Mouse (Mus musculus) kidney, embryonic 16.5 days (tissue): Measurements from ENCODE around the gene Itgb1bp1. TPM values are rescaled to one million over a fixed set of nuclear protein-coding genes. Genes with fewer than 3 reads are reported as not detected.

Source experiments
- ATAC-seq: fragments of 200-750 bp; cut with Nextera tagmentation; 2 replicates; pipeline ENCODE4 v1.8.0; 2017; ENCODE audit warnings: moderate TSS enrichment; ENCODE audit not compliant: low FRiP score, low TSS enrichment
- H3K27ac ChIP-seq: fragments of 300-500 bp; sonication (generic); 2 replicates; pipeline ENCODE4 v1.5.1; 2014; ENCODE audit warnings: low read length
- H3K27me3 ChIP-seq: fragments of 300-500 bp; sonication (generic); 2 replicates; pipeline ENCODE4 v1.6.1; 2014; ENCODE audit warnings: low read length, control low read depth, mixed read lengths; ENCODE audit not compliant: insufficient read depth
- H3K36me3 ChIP-seq: fragments of 300-500 bp; sonication (generic); 2 replicates; pipeline ENCODE4 v1.6.1; 2014; ENCODE audit warnings: low read length, control low read depth, mixed read lengths; ENCODE audit not compliant: insufficient read depth
- H3K4me1 ChIP-seq: fragments of 300-500 bp; sonication (generic); 2 replicates; pipeline ENCODE4 v1.6.1; 2014; ENCODE audit warnings: low read length, control low read depth, mixed read lengths; ENCODE audit not compliant: insufficient read depth
- H3K4me2 ChIP-seq: fragments of 300-500 bp; sonication (generic); replicated peaks from 2 replicates; pipeline ENCODE4 v1.6.1; 2014; ENCODE audit warnings: low read depth, low read length
- H3K4me3 ChIP-seq: fragments of 300-500 bp; sonication (generic); 2 replicates; pipeline ENCODE4 v1.5.1; 2014; ENCODE audit warnings: mild to moderate bottlenecking, low read length
- H3K9ac ChIP-seq: fragments of 300-500 bp; sonication (generic); replicated peaks from 2 replicates; pipeline ENCODE4 v1.6.1; 2014; ENCODE audit warnings: low read length
- H3K9me3 ChIP-seq: fragments of 300-500 bp; sonication (generic); 2 replicates; pipeline ENCODE4 v1.6.1; 2016; ENCODE audit warnings: low read length, control low read depth
- WGBS: fragments of 180-500 bp; shearing (Covaris S2); extraction: QIAGEN DNeasy Blood & Tissue Kit; methylation state at CpG from one replicate; pipeline ENCODE4 v1.1.7; 2014; 5-methylcytosine and 5-hydroxymethylcytosine counted together
- polyA plus RNA-seq: library from polyadenylated mRNA; unstranded; fragments of >200 nt; fragmentation: Nextera tagmentation; extraction: Ambion mirVana; gene quantifications from 2 replicates; pipeline ENCODE4 v1.2.1, GENCODE M21; 2015

The Itgb1bp1 gene
- polyA plus RNA-seq, 1 experiment from 2014 or later, result 46.9 TPM

DNA sequence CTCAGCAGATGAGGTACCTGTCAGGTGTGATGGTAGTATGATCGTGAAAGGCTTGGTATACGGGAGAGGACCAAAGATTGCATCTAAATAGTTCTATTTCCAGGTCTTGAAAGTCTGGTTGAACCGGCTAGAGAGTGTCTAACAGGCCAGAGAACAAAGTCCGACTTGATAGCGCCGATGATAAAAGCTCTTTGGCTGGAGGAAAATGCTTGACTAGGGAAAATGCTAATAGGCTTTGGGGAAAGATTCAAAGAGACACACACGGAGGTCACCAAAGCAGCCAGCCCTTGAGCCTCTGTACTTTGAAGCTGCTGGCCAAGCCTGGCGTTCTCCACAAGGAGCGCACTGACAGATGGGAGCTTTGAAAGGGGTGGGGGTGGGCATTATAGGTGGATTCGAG, 76.8 kb downstream of the Itgb1bp1 start:
- WGBS, result 76% methylated on average over 10 of the region's 10 CpGs
- peaks cover 27% of the 10 kb centered on the region for H3K4me1 ChIP-seq
- H3K27ac ChIP-seq, result peak overlapping the region; percentile 16; the same call in 1 of the 2 replicates
- H3K36me3 ChIP-seq, result peaks cover 6% of the 10 kb centered on the region
- no peaks in the 10 kb centered on the region for H3K9me3 ChIP-seq
- no peak for ATAC-seq
- H3K9ac ChIP-seq, result no peak overlapping the region
- no peaks in the 10 kb centered on the region for H3K27me3 ChIP-seq
- H3K4me2 ChIP-seq, result no peak overlapping the region
- H3K4me3 ChIP-seq, result no peak overlapping the region

DNA sequence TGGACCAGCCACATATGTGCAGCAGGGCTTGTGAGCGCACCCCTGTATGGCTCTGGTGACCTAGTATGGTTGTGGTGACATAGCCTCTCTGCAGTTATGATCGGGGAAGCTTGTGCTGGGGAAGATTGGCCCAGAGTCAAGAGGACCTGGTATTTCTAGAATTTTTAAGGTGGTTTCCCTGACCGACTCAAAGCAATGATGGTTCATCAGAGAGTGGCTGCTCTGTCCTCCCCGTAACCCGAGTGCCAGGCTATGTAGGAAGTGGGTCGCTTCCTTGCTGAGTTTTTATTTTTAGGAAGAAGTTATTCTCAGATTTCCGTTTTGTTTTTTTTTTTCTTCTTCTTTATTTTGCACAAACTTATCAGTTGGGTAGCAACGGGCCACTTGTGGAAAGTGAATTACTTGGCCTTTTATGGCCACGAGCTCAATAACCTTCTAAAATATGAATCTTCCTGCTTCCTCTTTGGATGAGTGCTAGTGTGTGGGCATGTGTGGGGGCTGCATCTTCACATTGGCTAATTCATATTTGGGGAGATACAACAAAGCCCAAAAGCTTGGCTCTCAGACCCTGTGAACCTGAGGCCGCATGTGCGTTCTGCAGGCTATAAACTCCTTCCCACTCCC, 77.8 kb downstream of the Itgb1bp1 start:
- Histone ChIP-seq H3K4me2 (no peak overlapping the region), H3K27ac (no peak overlapping the region), H3K4me3 (no peak overlapping the region), H3K4me1 (peaks cover 33% of the 10 kb centered on the region), H3K9me3 (no peaks in the 10 kb centered on the region), H3K9ac (no peak overlapping the region), H3K36me3 (peaks cover 6% of the 10 kb centered on the region), H3K27me3 (no peaks in the 10 kb centered on the region)
- no peak for ATAC-seq
- WGBS, result 60% methylated on average over 11 of the region's 11 CpGs

DNA sequence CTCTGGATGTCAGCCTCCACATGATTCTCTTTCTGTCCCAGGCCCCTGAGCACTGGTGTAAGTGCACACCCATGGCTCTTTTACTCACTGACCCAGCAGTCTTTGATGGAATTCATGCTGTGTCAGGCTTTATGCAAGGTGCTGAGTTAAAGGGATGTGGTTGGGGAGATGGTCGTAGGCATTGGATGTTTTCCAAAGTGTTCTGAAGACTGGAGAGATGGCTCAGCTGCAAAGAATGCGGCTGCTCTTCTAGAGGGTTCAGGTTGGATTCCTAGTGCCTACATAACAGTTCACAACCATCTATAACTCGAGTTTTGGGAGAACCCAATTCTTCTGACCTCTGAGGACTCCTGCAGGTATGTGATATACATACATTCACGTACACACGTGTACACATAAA, 78.7 kb downstream of the Itgb1bp1 start:
- no peak for ATAC-seq
- Histone ChIP-seq H3K27ac (no peak overlapping the region), H3K4me3 (no peak overlapping the region), H3K9me3 (no peaks in the 10 kb centered on the region), H3K4me2 (no peak overlapping the region), H3K4me1 (peaks cover 35% of the 10 kb centered on the region), H3K9ac (no peak overlapping the region), H3K27me3 (no peaks in the 10 kb centered on the region), H3K36me3 (peaks cover 6% of the 10 kb centered on the region)
- 83% methylated on average over 5 of the region's 5 CpGs for WGBS

DNA sequence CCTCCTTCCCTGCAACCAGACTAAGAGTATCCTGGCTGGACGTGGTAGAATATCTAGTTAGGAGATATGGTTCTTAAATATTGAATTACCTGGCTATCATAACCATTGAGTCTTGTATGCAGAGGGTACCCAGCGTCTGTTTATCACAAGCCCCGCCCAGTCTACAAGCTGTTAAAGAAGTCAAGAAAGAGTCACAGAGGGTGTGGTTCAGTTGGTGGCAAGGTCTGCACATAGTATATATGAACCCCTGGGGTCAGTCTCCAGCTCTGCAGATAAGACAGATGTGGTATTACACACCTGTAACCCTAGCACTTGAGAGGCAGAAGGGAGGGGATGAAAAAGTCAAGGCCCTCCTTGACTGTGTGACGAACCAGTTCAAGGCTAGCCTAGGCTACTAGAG, 80.3 kb downstream of the Itgb1bp1 start:
- ATAC-seq, result no peak
- Histone ChIP-seq H3K4me3 (no peak overlapping the region), H3K9ac (no peak overlapping the region), H3K4me1 (peaks cover 35% of the 10 kb centered on the region), H3K9me3 (no peaks in the 10 kb centered on the region), H3K36me3 (peaks cover 6% of the 10 kb centered on the region), H3K27ac (no peak overlapping the region), H3K27me3 (no peaks in the 10 kb centered on the region), H3K4me2 (no peak overlapping the region)
- 94% methylated on average over 4 of the region's 4 CpGs for WGBS

DNA sequence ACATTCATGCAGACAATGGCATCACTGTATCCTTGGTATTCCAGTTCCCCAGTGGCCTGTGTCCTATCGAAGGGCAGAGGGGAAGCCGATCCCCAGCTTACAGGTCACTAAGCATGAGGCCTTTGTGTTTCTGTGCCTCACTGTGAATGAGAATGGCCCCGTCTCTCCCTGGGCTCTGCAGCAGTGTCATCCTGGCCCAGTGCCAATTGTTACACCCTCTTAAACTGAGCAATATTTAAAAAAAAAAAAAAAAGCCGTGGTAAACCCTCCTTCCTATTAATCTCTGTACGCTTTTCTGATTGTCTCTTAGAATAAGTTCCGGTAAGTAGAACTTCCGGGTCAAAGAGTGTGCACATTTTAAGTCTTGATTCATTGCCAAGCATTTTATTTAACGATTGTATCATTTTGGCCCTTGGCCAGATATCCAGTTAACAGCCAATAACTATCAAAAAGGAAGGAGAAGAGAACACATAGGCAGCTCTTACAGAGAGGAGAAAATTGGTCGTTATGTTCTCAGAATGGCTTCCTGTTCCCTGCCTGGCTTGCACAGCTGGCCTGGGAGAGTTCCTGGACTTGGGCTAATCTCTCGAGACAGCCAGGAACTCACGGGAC, 81.3 kb downstream of the Itgb1bp1 start:
- H3K27me3 ChIP-seq, result no peaks in the 10 kb centered on the region
- no peak overlapping the region for H3K4me2 ChIP-seq
- peak; percentile 62; the same call in 1 of the 2 replicates for ATAC-seq
- H3K4me1 ChIP-seq, result peaks cover 35% of the 10 kb centered on the region
- H3K36me3 ChIP-seq, result peaks cover 6% of the 10 kb centered on the region
- H3K27ac ChIP-seq, result peak overlapping the region; percentile 58
- no peak overlapping the region for H3K9ac ChIP-seq
- H3K4me3 ChIP-seq, result no peak overlapping the region
- 37% methylated on average over 11 of the region's 11 CpGs for WGBS
- no peaks in the 10 kb centered on the region for H3K9me3 ChIP-seq

DNA sequence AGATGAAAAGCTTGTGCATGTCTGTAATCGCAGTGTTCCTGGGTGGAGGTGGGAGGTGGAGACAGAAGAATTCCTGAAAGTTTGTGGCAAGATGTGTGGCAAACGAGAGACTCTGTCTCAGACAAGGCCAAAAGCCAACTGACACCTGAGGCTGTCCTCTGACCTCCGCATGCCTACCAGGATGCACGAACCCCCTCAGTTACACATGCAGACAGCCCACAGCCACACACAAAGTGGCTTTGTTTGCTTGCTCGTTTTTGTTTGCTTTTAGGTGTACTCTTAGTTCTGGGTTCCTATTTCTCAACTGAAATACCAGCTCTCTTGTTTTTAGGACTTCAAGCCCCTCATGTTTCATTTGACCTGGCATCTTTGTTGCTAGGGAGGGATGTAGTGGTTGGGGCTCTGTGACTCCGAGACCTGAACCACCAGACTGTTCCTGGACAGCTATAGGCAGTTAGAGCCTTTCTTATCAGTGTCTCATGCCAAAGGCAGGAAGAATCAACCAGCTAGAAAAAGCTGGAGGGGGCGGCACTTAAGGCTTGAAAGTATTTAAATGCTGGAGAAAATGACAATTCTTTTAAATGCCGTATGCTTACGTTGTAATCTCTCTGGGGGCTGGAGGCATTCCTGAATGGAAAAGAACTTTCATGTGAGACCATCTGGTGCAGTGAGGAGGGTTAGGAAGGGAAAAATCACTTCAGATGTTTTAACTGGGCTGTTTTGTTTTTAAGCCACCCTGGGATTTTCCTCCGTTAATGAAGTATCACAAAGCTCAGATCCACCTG, 84.4 kb downstream of the Itgb1bp1 start:
- Histone ChIP-seq H3K9ac (no peak overlapping the region), H3K4me3 (no peak overlapping the region), H3K27ac (no peak overlapping the region), H3K9me3 (no peaks in the 10 kb centered on the region), H3K27me3 (no peaks in the 10 kb centered on the region), H3K4me1 (peaks cover 27% of the 10 kb centered on the region), H3K36me3 (peaks cover 6% of the 10 kb centered on the region; the same call in 1 of the 2 replicates), H3K4me2 (no peak overlapping the region)
- 71% methylated on average over 10 of the region's 10 CpGs for WGBS
- ATAC-seq, result no peak

DNA sequence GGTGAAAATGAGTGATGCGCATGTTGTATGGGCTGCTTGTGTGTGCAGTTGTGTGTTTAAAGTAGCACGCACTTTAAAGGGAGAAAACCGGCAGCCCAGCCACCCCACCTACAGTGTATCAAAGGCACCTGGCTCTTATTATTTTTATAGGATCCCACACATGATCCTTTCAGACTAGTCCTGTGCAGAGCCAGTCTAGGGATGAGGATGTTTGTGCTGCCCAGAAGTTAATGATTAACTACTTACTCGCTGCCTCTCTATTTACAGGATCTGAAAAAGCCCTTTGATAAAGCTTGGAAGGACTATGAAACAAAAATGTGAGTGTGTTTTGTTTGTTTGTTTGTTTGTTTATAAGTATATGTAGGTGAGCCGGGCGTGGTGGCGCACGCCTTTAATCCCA, 85.5 kb downstream of the Itgb1bp1 start:
- ATAC-seq, result peak; percentile 53; the same call in 1 of the 2 replicates
- WGBS, result 80% methylated on average over 8 of the region's 8 CpGs
- Histone ChIP-seq H3K4me1 (peaks cover 26% of the 10 kb centered on the region), H3K4me3 (no peak overlapping the region), H3K9me3 (no peaks in the 10 kb centered on the region), H3K27ac (no peak overlapping the region), H3K4me2 (no peak overlapping the region), H3K9ac (no peak overlapping the region), H3K27me3 (no peaks in the 10 kb centered on the region), H3K36me3 (no peaks in the 10 kb centered on the region)

DNA sequence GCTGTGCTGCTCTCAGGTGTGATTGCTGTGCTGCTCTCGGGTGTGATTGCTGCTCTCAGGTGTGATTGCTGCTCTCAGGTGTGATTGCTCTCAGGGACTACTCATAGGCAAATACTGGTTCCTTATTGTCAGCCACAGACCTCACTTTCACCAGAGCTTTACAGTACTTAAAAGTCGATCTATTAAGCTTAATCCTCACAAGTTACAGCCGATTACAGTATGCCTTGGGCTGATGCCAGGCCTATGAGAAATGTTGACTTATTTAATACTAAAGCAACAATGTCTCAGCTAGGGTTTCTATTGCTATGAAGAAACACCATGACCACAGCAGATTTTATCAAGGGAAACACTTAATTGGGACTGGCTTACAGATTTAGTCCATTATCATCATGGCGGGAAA, 89.7 kb downstream of the Itgb1bp1 start:
- ATAC-seq, result no peak
- 85% methylated on average over 4 of the region's 4 CpGs for WGBS

DNA sequence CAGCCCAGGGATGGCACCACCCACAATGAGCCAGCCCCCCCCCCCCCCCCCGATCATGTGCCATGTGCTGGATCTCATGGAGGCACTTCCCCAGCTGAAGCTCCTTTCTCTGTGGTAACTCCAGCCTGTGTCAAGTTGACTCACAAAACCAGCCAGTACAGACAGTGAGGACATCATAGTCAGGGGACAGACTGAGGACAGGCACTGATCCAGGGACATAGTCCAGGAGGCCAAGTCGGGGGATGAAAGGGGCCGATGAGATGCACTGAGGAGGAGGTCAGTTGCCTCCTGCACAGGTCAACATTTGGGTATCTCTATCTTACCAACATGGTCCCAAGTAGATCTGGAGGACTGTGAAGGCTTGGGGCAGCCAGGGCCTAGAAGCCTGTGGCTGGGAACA, 90.6 kb downstream of the Itgb1bp1 start:
- H3K4me3 ChIP-seq, result no peak overlapping the region
- no peak overlapping the region for H3K4me2 ChIP-seq
- WGBS, result 87% methylated on average over 3 of the region's 3 CpGs
- H3K27me3 ChIP-seq, result no peaks in the 10 kb centered on the region
- ATAC-seq, result no peak
- no peaks in the 10 kb centered on the region for H3K36me3 ChIP-seq
- no peak overlapping the region for H3K9ac ChIP-seq
- H3K4me1 ChIP-seq, result 0 out of 2 replicates have a peak, but pooled peaks cover 4% of the 10 kb centered on the region
- no peak overlapping the region for H3K27ac ChIP-seq
- H3K9me3 ChIP-seq, result no peaks in the 10 kb centered on the region

More for the DNA sequence above, 89.7 kb downstream of the Itgb1bp1 start:
- H3K27me3 ChIP-seq, result no peaks in the 10 kb centered on the region
- 0 out of 2 replicates have a peak, but pooled peaks cover 4% of the 10 kb centered on the region for H3K4me1 ChIP-seq
- no peak overlapping the region for H3K4me2 ChIP-seq
- no peak overlapping the region for H3K9ac ChIP-seq
- H3K9me3 ChIP-seq, result no peaks in the 10 kb centered on the region
- H3K27ac ChIP-seq, result no peak overlapping the region
- H3K4me3 ChIP-seq, result no peak overlapping the region
- no peaks in the 10 kb centered on the region for H3K36me3 ChIP-seq

DNA sequence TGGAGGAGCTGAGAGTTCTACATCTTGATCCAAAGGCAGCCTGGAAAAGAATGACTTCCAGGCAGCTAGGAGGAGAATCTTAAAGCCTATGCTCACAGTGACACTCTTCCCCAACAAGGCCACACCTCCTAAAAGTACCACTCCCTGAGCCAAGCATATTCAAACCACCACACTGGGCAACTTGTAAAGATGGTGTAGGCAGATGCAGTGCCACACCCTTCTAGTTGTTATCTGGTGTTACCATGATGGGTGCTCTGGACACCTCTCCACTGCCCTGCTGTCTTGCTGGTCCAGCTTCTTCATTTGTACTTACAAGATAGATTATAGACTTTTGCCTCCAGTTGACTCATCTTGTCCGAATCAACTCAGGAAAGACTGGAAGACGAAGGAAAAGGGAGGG, 94.5 kb downstream of the Itgb1bp1 start:
- 85% methylated on average over 2 of the region's 2 CpGs for WGBS

More for the DNA sequence above, 94.5 kb downstream of the Itgb1bp1 start:
- H3K27me3 ChIP-seq, result no peaks in the 10 kb centered on the region
- H3K4me3 ChIP-seq, result no peak overlapping the region
- H3K4me1 ChIP-seq, result peaks cover 8% of the 10 kb centered on the region
- H3K36me3 ChIP-seq, result no peaks in the 10 kb centered on the region
- no peak overlapping the region for H3K9ac ChIP-seq
- H3K4me2 ChIP-seq, result no peak overlapping the region
- ATAC-seq, result no peak
- no peak overlapping the region for H3K27ac ChIP-seq
- no peaks in the 10 kb centered on the region for H3K9me3 ChIP-seq
